Comparison of ENCODE assay signal across 18 mouse cellular contexts in genomic region chr19:10086976-10087375, GRCm38 (mm10).
"Had no signal": no experiment of that assay in that cellular context is flagged by ENCODE, and none has a peak within 500 bp of the region (broad histone marks: within the 10 kb centered on the region; RNA-seq: fewer than 3 reads in every experiment).

No protein-coding gene starts in this region.

- H3K27me3 ChIP-seq: midbrain, embryonic 12.5 days; neural tube, embryonic 13.5 days; neural tube, embryonic 15.5 days had no signal

- DNase-seq: lung, adult 18-20 months; lung, embryonic 14.5 days; lung, postnatal 10 days; lung, postnatal 4 days; midbrain, embryonic 14.5 days; retina, postnatal 1 day; right cerebral cortex, adult 18-20 months; right cerebral cortex, postnatal 25 days; right cerebral cortex, postnatal 4 days; spleen, adult 18-20 months; thymus, adult 18-20 months; thymus, postnatal 25 days; thymus, postnatal 4 days had no signal

- H3K4me1 ChIP-seq: midbrain, embryonic 10.5 days; midbrain, embryonic 12.5 days; neural tube, embryonic 13.5 days; neural tube, embryonic 15.5 days had no signal

- H3K4me3 ChIP-seq: midbrain, embryonic 10.5 days; midbrain, embryonic 12.5 days; myocyte; neural tube, embryonic 13.5 days; neural tube, embryonic 15.5 days had no signal

- H3K27ac ChIP-seq: midbrain, embryonic 10.5 days; midbrain, embryonic 12.5 days; neural tube, embryonic 13.5 days; neural tube, embryonic 15.5 days had no signal
